Mouse (Mus musculus): Measurements from ENCODE around the gene Zfp286. TPM values are rescaled to one million over a fixed set of nuclear protein-coding genes. Genes with fewer than 3 reads are reported as not detected.

The Zfp286 gene
- total RNA-seq, 2 experiments from 2014 or later, result 0.29 to 0.33 TPM

- peak; percentile 86 for ATAC-seq (ENCODE audit: poor library complexity, severe bottlenecking)
Observed at GRCm38 (mm10) chr11:62807965-62808364, 18.7 kb upstream of the Zfp286 start.

- no peak for ATAC-seq (ENCODE audit: poor library complexity, severe bottlenecking)
Observed at GRCm38 (mm10) chr11:62804119-62804518, 14.9 kb upstream of the Zfp286 start.

- no peak for ATAC-seq (ENCODE audit: poor library complexity, severe bottlenecking)
Observed at GRCm38 (mm10) chr11:62789617-62789936, 315 bp upstream of the Zfp286 start.

DNA sequence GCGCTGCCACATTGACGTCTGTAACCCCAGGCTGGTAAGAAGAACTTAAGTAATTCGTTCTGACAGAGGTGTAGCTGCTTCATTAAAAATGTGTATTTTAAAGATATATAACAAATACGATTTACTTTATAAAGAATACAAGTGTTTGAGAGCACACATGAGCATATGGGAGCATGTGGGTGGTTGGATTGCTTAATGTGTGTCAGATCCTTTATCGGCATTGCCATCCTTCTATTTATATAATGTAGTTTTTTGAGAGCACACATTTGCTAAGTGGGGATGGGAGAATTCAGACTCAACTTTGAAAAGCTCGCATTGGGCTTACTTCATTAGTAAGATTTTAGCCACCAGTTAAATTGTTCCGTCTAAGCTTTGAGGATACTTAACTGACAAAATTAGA is 12.8 kb downstream of the Zfp286 start:
- ATAC-seq (ENCODE audit: poor library complexity, severe bottlenecking), result no peak

GRCm38 (mm10) chr11:62760755-62761457 is 28.4 kb downstream of the Zfp286 start:
- ATAC-seq (ENCODE audit: poor library complexity, severe bottlenecking), result no peak

- ATAC-seq (ENCODE audit: poor library complexity, severe bottlenecking), result no peak
Observed at GRCm38 (mm10) chr11:62758491-62758890, 30.8 kb downstream of the Zfp286 start.

- ATAC-seq (ENCODE audit: poor library complexity, severe bottlenecking), result no peak
Observed at GRCm38 (mm10) chr11:62757906-62758305, 31.4 kb downstream of the Zfp286 start.

- ATAC-seq (ENCODE audit: poor library complexity, severe bottlenecking), result no peak
Observed at GRCm38 (mm10) chr11:62757143-62757507, 32.1 kb downstream of the Zfp286 start.

- peak; percentile 97 for ATAC-seq (ENCODE audit: poor library complexity, severe bottlenecking)
Observed at GRCm38 (mm10) chr11:62756456-62757142, 32.7 kb downstream of the Zfp286 start.

- ATAC-seq (ENCODE audit: poor library complexity, severe bottlenecking), result no peak
Observed at GRCm38 (mm10) chr11:62752780-62753179, 36.5 kb downstream of the Zfp286 start, which contains the start of gene Gm10428. Gene Gm10428 (plus strand): TSS chr11:62753100.

GRCm38 (mm10) chr11:62752191-62752590 is 37.1 kb downstream of the Zfp286 start:
- no peak for ATAC-seq (ENCODE audit: poor library complexity, severe bottlenecking)

DNA sequence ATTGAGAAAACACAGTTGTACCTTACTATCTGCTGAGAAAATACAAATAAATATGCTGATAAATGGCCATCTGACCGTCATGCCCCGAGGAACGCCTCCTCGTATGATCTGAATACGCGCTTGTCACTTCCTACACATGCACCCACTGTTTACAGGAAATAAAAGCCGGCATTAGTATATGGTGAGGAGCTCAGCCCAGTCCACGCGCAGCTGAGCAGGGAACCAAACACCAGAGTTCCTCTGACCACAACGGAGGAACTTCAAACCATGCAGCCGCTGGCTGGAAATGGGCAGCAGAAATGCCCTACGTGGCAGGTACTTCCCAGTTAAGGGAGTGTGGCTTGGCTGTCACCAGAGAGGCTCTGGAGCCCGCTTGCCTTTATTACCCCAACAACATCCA is 39.8 kb downstream of the Zfp286 start:
- peak; percentile 72 for ATAC-seq (ENCODE audit: poor library complexity, severe bottlenecking)

DNA sequence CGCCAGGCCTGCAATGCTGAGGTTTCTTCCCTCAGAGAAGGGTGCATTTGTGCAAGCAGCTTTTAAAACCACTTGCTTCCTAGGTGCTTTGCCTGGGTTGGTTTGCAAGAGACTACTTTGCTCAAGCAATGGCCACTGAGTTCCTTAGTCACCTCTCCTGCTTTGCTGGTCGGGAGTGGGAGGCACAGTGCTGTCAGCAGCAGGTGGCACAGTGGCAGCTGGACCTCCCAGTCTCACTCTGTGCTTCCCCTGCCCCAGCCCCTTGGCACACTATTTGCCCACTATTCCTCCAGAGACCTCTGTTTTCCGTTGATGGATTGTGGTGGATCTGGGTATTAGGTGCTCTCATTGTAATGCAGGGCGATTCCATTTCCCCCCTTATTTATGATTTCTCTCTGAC is 41.2 kb downstream of the Zfp286 start:
- ATAC-seq (ENCODE audit: poor library complexity, severe bottlenecking), result no peak

- no peak for ATAC-seq (ENCODE audit: poor library complexity, severe bottlenecking)
Observed at GRCm38 (mm10) chr11:62747227-62747626, 42.0 kb downstream of the Zfp286 start.

- 0 out of 2 replicates have a peak, but pooled peaks have one; percentile 28 for ATAC-seq (ENCODE audit: poor library complexity, severe bottlenecking)
Observed at GRCm38 (mm10) chr11:62746001-62746533, 43.2 kb downstream of the Zfp286 start.

GRCm38 (mm10) chr11:62744103-62744502 is 45.2 kb downstream of the Zfp286 start:
- ATAC-seq (ENCODE audit: poor library complexity, severe bottlenecking), result peak; percentile 82

- ATAC-seq (ENCODE audit: poor library complexity, severe bottlenecking), result no peak
Observed at GRCm38 (mm10) chr11:62742261-62742957, 46.9 kb downstream of the Zfp286 start.

DNA sequence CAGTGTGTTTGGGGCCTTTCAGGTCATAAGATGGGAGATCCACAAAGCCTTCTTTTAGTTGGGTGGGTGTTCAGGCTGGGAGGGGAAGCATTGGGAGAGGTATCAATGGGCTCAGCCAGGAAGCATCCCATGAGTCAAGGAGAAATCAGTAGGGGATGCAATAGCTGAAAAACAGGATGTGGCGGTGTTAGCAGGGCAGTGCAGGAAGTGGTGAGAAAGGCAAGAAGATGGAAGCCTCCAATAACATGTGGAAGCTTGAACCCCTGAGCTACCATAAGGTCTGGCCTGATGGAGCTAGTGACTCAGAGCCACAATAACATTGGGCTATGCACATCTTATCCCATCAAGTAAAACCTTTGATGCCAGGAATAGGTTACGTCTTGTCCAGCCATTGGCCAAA is 48.1 kb downstream of the Zfp286 start:
- ATAC-seq (ENCODE audit: poor library complexity, severe bottlenecking), result no peak

DNA sequence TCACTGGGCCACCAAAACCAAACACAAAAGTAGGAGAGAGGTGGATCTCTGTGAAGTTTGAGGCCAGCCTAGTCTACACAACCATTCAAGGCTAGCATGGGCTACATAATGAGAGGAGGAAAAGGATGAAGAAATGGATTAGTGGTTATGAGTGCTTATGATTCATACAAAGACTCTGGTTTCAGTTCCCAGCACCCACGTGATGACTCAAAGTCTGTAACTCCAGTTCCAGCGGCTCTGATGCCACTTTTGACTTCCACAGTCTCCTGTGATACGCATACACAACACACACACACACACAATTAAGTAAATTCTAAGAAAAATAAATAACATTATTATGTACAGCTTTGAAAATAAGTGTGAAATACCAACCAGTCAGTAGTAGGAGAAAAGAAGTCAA is 56.6 kb downstream of the Zfp286 start:
- ATAC-seq (ENCODE audit: poor library complexity, severe bottlenecking), result peak; percentile 43; the same call in 1 of the 2 replicates

DNA sequence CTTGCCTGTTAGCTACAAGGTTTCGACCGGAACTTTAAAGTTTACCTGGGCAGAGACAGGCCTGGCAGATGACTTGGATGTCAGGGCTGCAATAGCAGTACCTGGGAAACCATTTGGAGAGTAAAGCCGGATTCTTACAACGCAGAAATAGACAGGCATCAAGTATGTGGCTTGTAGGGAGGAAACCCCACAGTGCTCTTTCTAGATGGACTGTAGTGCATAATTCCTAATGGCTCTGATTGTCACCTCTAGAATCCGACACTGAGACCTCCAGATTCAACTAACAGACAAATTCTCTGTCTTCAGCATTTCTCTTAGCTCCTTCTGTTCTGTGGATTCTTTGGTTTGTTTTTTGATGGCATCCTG is 57.3 kb downstream of the Zfp286 start:
- ATAC-seq (ENCODE audit: poor library complexity, severe bottlenecking), result no peak

- ATAC-seq (ENCODE audit: poor library complexity, severe bottlenecking), result peak; percentile 76
Observed at GRCm38 (mm10) chr11:62731311-62732021, 57.8 kb downstream of the Zfp286 start, which contains the start of gene Zfp287. Gene Zfp287 (minus strand): TSS chr11:62731905.

All from megakaryocyte, adult 5-6 weeks (primary cell).